Mouse (Mus musculus) mesoderm, embryonic 11.5 days (tissue): Measurements from ENCODE around the gene Hspb2.

Experiments
- DNase-seq: peaks from one replicate; pipeline ENCODE4 v3.0.0-alpha.2; 2012; ENCODE audit warnings: low read depth, low spot score

Hspb2 gene

GRCm38 (mm10) chr9:50752054-50752602 lies at the start of gene Hspb2:
Gene Hspb2 (minus strand): TSS chr9:50752354.
- no peak for DNase-seq

GRCm38 (mm10) chr9:50800985-50801384 lies 48.8 kb upstream of the Hspb2 start:
- DNase-seq, result peak; percentile 54

- no peak for DNase-seq
These were observed 46.2 kb upstream of the Hspb2 start for GRCm38 (mm10) chr9:50798368-50798767.

GRCm38 (mm10) chr9:50797641-50798040 lies 45.5 kb upstream of the Hspb2 start:
- no peak for DNase-seq

- no peak for DNase-seq
These were observed 44.6 kb upstream of the Hspb2 start for GRCm38 (mm10) chr9:50796776-50797175.

GRCm38 (mm10) chr9:50795266-50795665 lies 43.1 kb upstream of the Hspb2 start:
- no peak for DNase-seq

GRCm38 (mm10) chr9:50782155-50782554 lies 30.0 kb upstream of the Hspb2 start:
- peak; percentile 37 for DNase-seq

- DNase-seq, result no peak
These were observed 24.1 kb upstream of the Hspb2 start for GRCm38 (mm10) chr9:50776162-50776760.

GRCm38 (mm10) chr9:50775662-50776126 lies 23.5 kb upstream of the Hspb2 start:
- DNase-seq, result peak; percentile 26

GRCm38 (mm10) chr9:50774991-50775612 lies 22.9 kb upstream of the Hspb2 start, which contains the start of the genes Alg9 and 1110032A03Rik:
Gene Alg9 (plus strand): TSS chr9:50775019.
Gene 1110032A03Rik (minus strand): TSS chr9:50775520.
- peak; percentile 92 for DNase-seq

- DNase-seq, result no peak
These were observed 21.9 kb upstream of the Hspb2 start for GRCm38 (mm10) chr9:50774026-50774462.

GRCm38 (mm10) chr9:50770011-50770410 lies 17.9 kb upstream of the Hspb2 start:
- no peak for DNase-seq

- peak; percentile 97 for DNase-seq
These were observed 16.2 kb upstream of the Hspb2 start, which contains the start of gene Fdxacb1 for GRCm38 (mm10) chr9:50768107-50769002. Gene Fdxacb1 (plus strand): TSS chr9:50768236.

- no peak for DNase-seq
These were observed 15.5 kb upstream of the Hspb2 start for GRCm38 (mm10) chr9:50767531-50768106.

GRCm38 (mm10) chr9:50763331-50763730 lies 11.2 kb upstream of the Hspb2 start:
- DNase-seq, result peak; percentile 34

- no peak for DNase-seq
These were observed 9.5 kb upstream of the Hspb2 start for GRCm38 (mm10) chr9:50761520-50762243.

- DNase-seq, result no peak
These were observed 4.6 kb upstream of the Hspb2 start for GRCm38 (mm10) chr9:50756711-50757110.

- DNase-seq, result no peak
These were observed 1.8 kb upstream of the Hspb2 start for GRCm38 (mm10) chr9:50753947-50754346.

GRCm38 (mm10) chr9:50752784-50753615 lies 846 bp upstream of the Hspb2 start:
- no peak for DNase-seq

GRCm38 (mm10) chr9:50751323-50751722 lies 831 bp downstream of the Hspb2 start, which contains the start of gene Cryab:
Gene Cryab (plus strand): TSS chr9:50751325.
- DNase-seq, result no peak
